Mouse (Mus musculus) megakaryocyte, embryonic 14.5 days (primary cell): Measurements from ENCODE around the gene Ercc8.

Source experiments
- FLI1 ChIP-seq: IDR thresholded peaks from 2 replicates; pipeline ENCODE4 v1.6.1; 2012; ENCODE audit warnings: low read length, inconsistent platforms, mixed read lengths
- GATA1 ChIP-seq: IDR thresholded peaks from 3 replicates; pipeline ENCODE4 v1.6.1; 2012; ENCODE audit warnings: mixed read lengths, low read length, inconsistent platforms, borderline replicate concordance

DNA sequence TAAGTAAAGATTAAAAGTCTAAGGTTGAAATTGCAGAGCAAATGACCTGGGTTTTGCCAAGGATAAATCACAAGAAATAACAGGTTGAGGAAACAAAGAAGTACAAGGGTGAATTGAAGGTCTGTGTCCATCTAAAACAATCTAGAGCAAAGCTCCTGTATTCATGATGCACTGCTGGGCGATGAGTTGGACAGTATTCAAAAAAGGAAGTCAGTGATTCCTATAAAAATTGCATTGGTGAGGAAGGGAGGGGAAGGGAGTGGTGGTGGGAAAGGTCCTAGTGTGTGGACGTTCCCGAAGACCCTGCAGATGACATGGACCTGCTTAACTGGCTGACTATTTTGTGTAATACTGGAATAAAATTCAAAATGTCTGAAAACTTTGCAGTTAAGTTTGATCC lies 6.1 kb downstream of the Ercc8 start:
- TF ChIP-seq GATA1 (no peak), FLI1 (no peak)
